Mouse (Mus musculus) layer of hippocampus, adult 2 months (tissue): ENCODE measurements around the gene Ankrd28. TPM values are rescaled to one million over a fixed set of nuclear protein-coding genes. Genes with fewer than 3 reads are reported as not detected.

ENCODE experiments used
- DNase-seq, 2 experiments: peaks; one replicate each; pipeline ENCODE4 v3.0.0; 2022; ENCODE audit warnings: low spot score in 2 of 2
- H3K27ac ChIP-seq: fragments of 200-600 bp; 2 replicates; pipeline ENCODE4 v1.8.1; 2022
- H3K4me3 ChIP-seq: fragments of 200-600 bp; 2 replicates; pipeline ENCODE4 v1.8.1; 2022; ENCODE audit warnings: mild to moderate bottlenecking
- CTCF ChIP-seq: fragments of 200-600 bp; conservative IDR thresholded peaks from 2 replicates; pipeline ENCODE4 v1.8.1; 2022; ENCODE audit warnings: antibody characterized with exemption, mild to moderate bottlenecking, moderate library complexity
- total RNA-seq, 2 experiments: library from RNA; stranded (reverse); gene quantifications; 2 replicates each; pipeline ENCODE4 v1.2.3; 2021

The Ankrd28 gene
- total RNA-seq, 2 experiments from 2014 or later, result 45.6 to 55.5 TPM

GRCm38 (mm10) chr14:31829761-31830562, 489 bp downstream of the Ankrd28 start:
- peak overlapping the region; percentile 92 for H3K27ac ChIP-seq
- DNase-seq, result peak; percentile 26 to 46
- no peak for TF ChIP-seq CTCF
- peak overlapping the region; percentile 93 for H3K4me3 ChIP-seq

GRCm38 (mm10) chr14:31827221-31827620, 3.2 kb downstream of the Ankrd28 start:
- no peak overlapping the region for H3K27ac ChIP-seq
- no peak for DNase-seq
- no peak overlapping the region for H3K4me3 ChIP-seq
- no peak for TF ChIP-seq CTCF

DNA sequence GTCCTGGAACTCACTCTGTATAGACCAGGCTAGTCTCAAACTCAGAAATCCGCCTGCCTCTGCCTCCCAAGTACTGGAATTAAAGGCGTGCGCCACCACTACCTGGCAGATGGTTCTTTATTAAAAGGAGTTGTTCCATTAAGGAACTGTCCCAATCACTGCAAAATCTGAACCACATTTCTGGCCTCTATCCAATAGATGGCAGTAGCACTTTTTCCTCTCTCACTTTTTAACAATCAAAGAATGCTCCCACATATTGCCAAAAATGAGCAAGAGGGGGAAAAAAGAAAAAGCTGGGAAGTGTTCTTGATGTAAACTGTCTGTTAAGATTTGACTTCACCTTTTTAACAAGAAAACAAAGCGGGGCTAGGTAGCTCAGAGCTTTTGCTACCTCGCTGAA, 20.5 kb downstream of the Ankrd28 start:
- Histone ChIP-seq H3K4me3 (no peak overlapping the region), H3K27ac (no peak overlapping the region)
- DNase-seq, result no peak
- peak; percentile 32 for TF ChIP-seq CTCF

DNA sequence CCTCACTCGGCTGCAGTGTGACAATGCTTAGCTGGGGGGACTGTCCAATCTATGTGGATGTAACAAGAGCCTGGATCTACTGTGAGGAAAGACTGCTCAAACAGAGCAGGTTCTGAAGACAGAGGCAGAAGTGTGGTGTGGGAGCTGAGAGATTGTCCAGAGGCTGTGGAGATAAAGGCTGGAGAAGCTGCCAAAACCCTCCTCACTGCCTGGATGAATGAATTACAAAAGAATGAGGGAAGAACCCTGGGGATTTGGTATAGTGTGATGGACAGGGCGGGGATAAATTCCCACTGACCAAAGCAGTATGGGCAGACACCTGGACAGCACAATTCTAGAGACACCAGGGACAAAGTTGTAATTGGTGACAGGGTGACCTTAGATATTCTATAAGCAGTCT, 26.7 kb downstream of the Ankrd28 start:
- DNase-seq, result no peak
- Histone ChIP-seq H3K4me3 (no peak overlapping the region), H3K27ac (no peak overlapping the region)
- TF ChIP-seq CTCF, result no peak

- no peak for TF ChIP-seq CTCF
- no peak overlapping the region for H3K4me3 ChIP-seq
- H3K27ac ChIP-seq, result no peak overlapping the region
- no peak for DNase-seq
Observed at GRCm38 (mm10) chr14:31800976-31801375, 29.5 kb downstream of the Ankrd28 start.

- Histone ChIP-seq H3K27ac (no peak overlapping the region), H3K4me3 (no peak overlapping the region)
- DNase-seq, result no peak
- no peak for TF ChIP-seq CTCF
Observed at GRCm38 (mm10) chr14:31800446-31800845, 30.0 kb downstream of the Ankrd28 start.

DNA sequence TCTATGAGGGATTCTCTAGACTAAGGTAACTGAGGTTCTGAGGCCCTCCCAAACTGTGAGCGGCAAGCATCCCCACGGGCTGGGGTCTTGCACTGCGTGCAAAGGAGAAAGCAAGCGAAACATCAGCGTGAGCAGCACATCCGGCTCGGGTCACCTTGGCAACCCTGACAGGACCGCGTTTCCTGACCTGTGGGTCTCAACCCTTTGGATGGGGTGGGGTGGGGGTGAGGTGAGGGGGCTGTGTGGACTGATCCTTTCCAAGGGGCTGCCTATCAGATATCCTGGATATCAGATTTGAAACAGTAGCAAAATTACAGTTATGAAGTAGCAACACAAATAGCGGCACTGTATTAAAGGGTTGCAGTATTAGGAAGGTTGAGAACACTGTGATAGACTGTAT, 31.5 kb downstream of the Ankrd28 start:
- no peak overlapping the region for H3K27ac ChIP-seq
- no peak for DNase-seq
- no peak for TF ChIP-seq CTCF
- no peak overlapping the region for H3K4me3 ChIP-seq

- no peak for TF ChIP-seq CTCF
- H3K27ac ChIP-seq, result no peak overlapping the region
- no peak overlapping the region for H3K4me3 ChIP-seq
- no peak for DNase-seq
Observed at GRCm38 (mm10) chr14:31795535-31795934, 34.9 kb downstream of the Ankrd28 start.

DNA sequence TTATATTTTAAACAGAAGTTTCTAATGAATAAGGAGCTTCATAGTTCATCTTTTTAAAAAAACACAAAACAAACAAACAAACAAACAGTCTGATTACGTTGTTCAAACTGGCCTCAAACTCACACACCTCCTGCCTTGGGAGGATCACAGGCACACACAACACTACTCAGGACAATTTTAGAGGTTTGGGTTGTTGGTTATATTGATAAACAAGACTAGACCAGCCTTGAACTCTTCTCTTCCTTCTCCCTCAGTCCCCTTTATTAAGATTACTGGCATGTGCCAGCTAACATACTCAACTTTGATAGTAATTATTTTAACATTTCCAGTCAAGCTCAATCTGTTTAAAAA, 35.7 kb downstream of the Ankrd28 start:
- DNase-seq, result no peak
- no peak for TF ChIP-seq CTCF
- H3K4me3 ChIP-seq, result no peak overlapping the region
- H3K27ac ChIP-seq, result no peak overlapping the region; the same call in 1 of the 2 replicates

- DNase-seq, result no peak
- TF ChIP-seq CTCF, result peak; percentile 79
- Histone ChIP-seq H3K27ac (no peak overlapping the region), H3K4me3 (no peak overlapping the region)
Observed at GRCm38 (mm10) chr14:31793979-31794775, 36.3 kb downstream of the Ankrd28 start.

- no peak overlapping the region for H3K27ac ChIP-seq
- no peak for DNase-seq
- peak; percentile 85 for TF ChIP-seq CTCF
- H3K4me3 ChIP-seq, result no peak overlapping the region
Observed at GRCm38 (mm10) chr14:31790797-31791196, 39.7 kb downstream of the Ankrd28 start.

- no peak for DNase-seq
- Histone ChIP-seq H3K4me3 (no peak overlapping the region), H3K27ac (peak overlapping the region; percentile 12; the same call in 1 of the 2 replicates)
- TF ChIP-seq CTCF, result no peak
Observed at GRCm38 (mm10) chr14:31786906-31787305, 43.5 kb downstream of the Ankrd28 start.

DNA sequence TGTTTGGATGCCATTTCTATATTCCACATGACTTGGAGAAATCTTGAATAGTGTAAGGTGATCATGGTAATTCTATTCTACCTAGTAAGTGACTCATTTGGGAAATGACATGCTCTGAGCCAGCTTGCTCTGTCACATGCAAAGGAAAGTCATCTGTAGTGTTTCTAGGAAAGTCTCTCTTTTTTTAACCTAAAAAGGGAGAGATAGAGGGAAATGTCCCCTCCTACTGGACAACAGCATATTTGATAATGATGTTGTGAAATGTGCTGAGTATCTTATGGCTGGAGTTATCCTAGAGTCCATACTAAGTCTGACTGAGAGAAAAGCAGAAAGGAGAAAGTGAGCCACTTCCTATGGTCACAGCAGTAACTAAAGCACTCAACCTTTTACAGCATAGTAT, 44.8 kb downstream of the Ankrd28 start:
- peak; percentile 62 for TF ChIP-seq CTCF
- no peak overlapping the region for H3K4me3 ChIP-seq

DNA sequence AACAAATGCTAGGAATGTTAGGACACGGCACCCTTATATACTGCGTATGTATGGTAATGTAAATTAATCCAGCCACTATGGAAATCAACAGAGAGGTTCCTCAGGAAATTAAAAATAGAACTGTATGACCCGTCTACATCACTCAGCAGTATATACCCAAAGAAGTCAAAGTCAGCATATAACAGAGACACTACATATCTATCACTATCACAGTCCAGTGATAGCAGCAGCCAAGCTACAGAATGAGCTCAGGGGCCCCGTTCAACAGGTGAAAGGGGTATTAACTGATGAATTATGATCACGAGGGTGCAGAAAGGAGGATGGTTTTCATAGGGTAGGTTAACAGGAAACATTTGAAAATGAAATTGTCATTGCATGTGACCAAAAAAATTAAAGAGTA, 45.5 kb downstream of the Ankrd28 start:
- no peak overlapping the region for H3K4me3 ChIP-seq
- H3K27ac ChIP-seq, result no peak overlapping the region
- DNase-seq, result no peak
- no peak for TF ChIP-seq CTCF

More for the DNA sequence above, 44.8 kb downstream of the Ankrd28 start:
- DNase-seq, result no peak
- no peak overlapping the region for H3K27ac ChIP-seq
